Mouse (Mus musculus) megakaryocyte, embryonic 14.5 days (primary cell): ENCODE results near the gene Ikzf3.

ENCODE experiments used
- FLI1 ChIP-seq: IDR thresholded peaks from 2 replicates; pipeline ENCODE4 v1.6.1; 2012; ENCODE audit warnings: low read length, inconsistent platforms, mixed read lengths
- GATA1 ChIP-seq: IDR thresholded peaks from 3 replicates; pipeline ENCODE4 v1.6.1; 2012; ENCODE audit warnings: mixed read lengths, low read length, inconsistent platforms, borderline replicate concordance

DNA sequence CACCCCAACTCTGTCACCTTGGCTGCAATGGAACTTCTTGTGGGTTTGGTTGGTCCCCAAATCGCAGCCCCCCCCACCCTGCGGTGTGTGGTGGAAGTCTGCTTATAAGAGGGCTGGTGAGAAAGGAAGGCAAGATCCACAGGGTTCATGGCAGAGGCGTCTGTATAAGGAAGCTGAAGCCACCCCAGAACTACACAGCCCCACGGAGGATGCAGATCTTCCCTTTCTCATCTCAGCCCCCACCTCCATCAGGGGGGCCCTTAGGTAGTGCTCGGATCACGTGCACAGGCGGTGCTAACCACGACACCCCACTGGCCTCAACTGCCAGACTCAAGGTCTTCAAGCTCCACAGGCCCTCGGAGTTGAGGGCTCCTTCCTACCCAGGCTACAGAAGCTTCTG, 81.9 kb downstream of the Ikzf3 start:
- TF ChIP-seq GATA1 (no peak), FLI1 (no peak)
